Mouse (Mus musculus): ENCODE results near the gene Nde1.
"Not testable (repeated sequence)": the region's sequence is repeated elsewhere in the genome, so short reads cannot be mapped to it uniquely, and the experiment has no call there.

Gene Nde1

DNA sequence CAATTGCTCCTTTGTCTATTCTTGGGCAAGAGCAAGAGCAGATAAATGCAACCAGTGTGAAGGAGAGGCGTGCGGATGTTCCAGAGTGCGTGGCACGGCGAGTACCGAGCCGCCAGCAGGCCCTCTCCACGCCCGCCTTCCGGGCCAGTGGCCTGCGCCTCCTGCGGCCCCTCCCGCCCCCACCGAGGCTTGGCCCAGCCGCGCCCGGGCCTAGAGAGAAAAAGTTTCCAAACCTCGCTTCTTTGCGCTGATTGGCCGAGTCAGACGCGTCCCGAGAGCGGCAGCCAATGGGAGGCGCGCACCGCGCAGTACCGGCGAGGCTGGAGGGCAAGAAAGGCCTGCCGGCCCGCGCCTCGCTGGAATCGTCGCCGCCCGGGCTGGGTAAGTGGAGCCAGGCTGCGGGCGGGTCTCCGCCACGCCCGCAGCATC is at the start of gene Nde1, which contains the start of gene Marf1:
Gene Nde1, plus strand, starts transcription at position 288 of the 429 bp plus-strand sequence.
Gene Marf1, minus strand, starts transcription at position 364 of the 429 bp plus-strand sequence.
- peak; percentile 72 for ATAC-seq (ENCODE audit: low TSS enrichment)

DNA sequence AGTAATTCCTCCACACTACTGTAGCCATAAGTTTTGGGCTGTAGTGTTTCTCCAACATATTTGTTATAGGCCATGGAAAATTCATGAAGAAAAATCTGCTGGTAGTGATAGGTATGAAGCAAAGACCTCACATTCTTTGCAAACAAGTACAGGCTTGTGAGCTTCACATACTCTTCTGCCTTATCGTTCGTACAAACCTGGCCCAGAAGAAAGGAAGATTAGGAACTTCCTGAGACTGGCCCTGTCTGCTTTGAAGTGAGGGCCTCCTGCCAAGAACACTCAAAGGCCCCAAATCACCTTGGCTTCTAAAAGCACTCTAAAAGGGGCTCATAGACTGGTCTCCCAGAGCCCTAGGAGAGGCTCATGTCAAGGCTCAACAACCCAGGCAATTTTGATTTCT is 45.8 kb upstream of the Nde1 start:
- no peak for ATAC-seq (ENCODE audit: low TSS enrichment)

DNA sequence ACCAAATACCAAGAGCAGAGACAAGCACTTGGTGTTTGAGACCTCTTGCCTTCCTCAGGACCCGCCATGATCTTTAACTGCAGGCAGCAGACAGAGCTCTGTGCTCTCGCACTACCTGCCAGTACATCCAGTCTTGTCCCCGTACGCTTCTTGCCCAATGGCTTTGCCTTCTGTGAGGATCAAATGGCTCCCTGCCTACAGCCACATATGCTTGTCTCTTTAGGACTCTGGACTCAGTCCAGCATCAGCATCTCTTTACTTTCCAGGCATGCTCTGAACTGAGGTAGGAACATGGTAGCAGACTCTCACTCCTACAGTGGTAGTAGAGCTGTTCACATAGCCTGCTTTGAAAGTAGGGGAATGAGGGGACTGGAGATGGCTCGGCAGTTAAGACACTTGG is 42.1 kb upstream of the Nde1 start:
- no peak for ATAC-seq (ENCODE audit: low TSS enrichment)

DNA sequence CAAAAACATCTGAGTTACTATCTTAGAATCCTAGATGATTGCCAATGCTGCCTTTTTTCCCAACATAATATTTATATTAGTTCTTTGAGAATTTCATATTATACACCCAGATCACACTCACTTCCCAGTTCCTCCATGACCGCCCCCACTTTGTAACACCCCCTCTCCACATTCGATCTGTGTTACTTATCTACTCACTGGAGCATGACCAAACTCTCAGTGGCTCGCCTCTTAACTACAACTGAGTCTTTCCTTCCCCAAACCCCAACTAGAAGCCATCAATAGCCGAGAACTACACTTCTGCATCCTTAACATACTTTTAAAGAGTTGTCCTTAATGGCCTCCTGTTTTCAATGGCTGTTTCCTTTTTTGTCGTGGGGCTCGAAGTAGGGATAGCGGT is 41.5 kb upstream of the Nde1 start:
- ATAC-seq (ENCODE audit: low TSS enrichment) = no peak

DNA sequence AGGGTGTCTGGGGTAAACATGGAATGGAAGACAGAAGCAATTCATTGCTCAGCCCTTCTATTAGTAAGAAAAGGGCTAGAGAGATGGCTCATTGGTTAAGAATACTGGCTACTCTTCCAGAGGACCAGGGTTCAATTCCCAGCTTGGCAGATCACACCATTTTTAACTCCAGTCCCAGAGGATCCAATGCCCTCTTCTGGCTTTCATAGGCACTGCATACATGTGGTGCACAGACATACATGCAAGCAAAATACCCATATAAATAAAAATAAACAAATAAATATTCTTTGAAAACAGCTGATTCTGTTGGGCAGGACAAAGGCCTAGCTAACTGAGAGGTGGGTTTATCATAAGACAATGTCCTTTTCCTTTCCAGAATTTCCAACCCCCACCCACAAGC is 40.5 kb upstream of the Nde1 start:
- no peak for ATAC-seq (ENCODE audit: low TSS enrichment)

GRCm38 (mm10) chr16:14123901-14124300 is 39.2 kb upstream of the Nde1 start:
- ATAC-seq (ENCODE audit: low TSS enrichment) = no peak

DNA sequence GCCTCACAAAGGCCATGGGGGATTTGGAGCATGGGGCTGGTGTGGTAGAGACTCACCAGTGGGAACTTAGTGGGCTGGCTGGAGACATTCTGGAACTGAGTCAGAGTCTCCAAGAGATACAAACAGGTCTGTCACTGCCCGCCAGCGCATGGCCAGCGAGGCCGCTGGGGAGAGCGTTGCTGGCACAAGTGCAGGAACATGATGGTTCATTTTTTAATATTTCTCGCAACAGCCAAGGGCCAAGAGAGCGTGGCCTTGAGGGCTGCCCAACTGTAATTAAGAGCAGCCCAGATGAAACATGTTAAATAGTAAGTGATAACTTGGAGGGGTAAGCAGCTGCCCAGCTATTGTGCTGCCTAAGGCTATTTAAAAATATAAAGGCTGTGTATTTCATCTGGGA is 38.4 kb upstream of the Nde1 start:
- ATAC-seq (ENCODE audit: low TSS enrichment) = no peak

DNA sequence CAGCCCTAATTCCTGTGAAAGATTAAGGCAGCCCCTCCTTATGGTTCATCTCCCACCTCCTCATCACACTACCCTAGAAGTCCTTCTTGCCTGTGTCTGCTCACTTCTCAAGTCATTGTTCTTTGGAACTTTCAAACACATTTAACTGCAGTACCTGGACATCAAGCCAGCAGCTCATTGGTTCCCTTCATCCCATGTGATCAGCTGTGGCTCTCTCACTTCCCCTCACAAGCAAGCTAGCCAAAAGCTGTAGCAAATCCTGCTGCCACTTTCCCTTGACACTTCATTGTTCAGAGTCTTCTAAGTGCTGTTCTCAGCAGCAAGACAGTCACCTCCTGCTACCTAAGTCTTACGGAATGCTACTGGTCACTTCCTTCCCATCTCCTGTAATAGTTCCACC is 37.8 kb upstream of the Nde1 start:
- no peak for ATAC-seq (ENCODE audit: low TSS enrichment)

DNA sequence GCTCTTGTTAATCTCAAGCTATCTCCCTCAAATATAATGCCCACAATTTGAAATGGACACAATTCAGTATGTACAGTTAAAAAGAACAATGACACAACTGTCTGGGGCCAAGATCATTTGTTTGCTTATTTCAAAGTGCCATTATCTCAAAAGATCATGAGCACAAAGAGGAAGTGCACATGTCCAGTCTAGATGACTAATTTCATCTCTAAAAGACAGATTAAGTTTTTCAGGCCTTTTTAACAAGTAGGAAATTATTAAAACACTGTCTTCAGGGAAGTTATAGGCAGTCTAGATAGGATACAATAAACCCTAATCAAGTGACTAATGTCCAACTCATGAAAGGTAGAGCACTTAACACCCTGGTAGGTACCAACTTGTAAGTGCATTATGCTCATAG is 34.1 kb upstream of the Nde1 start:
- ATAC-seq (ENCODE audit: low TSS enrichment) = no peak

DNA sequence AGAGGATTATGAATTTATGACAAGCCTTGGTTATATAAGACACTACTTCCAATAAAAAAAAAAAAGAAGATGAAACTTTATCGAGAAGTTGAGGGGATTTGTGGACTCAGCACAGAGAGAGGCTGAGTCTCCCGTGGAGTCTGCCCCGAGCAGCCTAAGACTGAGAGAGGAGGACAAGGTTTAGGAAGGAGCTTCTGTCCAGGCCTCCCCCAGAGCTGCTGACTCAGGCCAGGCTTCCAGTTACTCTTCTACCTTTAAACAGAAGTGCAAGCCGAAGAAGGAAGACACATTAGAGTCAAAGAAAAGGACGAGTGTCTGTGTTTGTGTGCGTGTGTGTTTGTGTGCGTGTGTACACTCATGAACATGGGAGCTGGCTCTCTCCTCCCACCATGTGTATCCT is 32.3 kb upstream of the Nde1 start:
- no peak for ATAC-seq (ENCODE audit: low TSS enrichment)

- no peak for ATAC-seq (ENCODE audit: low TSS enrichment)
Observed at GRCm38 (mm10) chr16:14131376-14131775, 31.7 kb upstream of the Nde1 start.

DNA sequence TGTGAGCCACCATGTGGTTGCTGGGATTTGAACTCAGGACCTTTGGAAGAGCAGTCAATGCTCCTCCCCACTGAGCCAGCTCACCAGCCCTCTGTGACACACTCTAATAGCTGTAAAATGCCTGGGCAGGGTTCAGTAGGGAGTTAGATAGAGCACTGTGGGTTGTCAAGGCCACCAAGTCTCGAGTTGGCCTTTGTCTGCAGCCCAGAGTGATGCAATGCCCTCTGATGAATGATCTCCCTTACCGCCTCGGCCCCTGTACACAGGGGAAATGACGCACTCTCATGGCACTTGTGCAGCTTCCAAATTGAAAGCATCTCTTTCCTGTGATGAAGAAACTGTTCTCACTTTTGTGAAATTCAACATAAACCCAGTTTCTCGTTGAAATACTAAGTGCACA is 31.2 kb upstream of the Nde1 start:
- no peak for ATAC-seq (ENCODE audit: low TSS enrichment)

DNA sequence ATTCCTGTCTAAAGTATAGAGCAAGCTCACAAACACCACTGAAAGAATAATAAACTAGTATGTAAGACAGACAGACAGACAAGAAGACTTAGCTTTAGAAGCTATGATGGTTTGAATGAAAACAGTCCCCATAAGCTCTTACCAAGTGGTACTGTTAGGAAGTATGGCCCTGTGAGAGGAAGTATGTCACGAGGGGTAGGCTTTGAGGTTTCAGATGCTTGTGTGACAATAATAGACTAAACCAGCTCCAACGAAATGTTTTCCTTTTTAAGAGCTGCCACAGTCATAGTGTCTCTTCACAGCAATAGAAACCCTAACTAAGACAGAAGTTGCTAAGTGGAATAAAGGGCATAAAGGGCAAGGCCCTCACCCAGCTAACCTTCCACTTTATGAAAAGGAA is 28.1 kb upstream of the Nde1 start:
- no peak for ATAC-seq (ENCODE audit: low TSS enrichment)

- no peak for ATAC-seq (ENCODE audit: low TSS enrichment)
Observed at GRCm38 (mm10) chr16:14137976-14138561, 25.0 kb upstream of the Nde1 start.

DNA sequence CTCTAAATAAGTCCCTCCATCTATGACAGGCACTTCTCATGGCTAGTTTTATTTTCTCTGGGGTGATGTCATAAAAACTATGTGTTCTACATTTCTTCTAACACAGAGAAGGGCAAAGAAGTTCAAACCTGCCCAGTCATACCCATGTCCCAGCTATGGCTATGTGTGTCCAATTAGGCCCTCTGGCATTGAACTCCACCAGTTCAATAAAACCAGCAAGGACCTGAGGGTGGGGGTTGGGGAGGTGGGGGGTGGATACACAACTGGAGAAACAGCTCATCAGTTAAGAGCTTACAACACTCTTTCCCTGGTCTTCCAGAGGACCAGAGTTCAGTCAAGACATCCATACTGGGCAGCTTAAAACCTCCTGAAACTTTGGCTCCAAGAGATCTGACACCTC is 24.0 kb upstream of the Nde1 start:
- ATAC-seq (ENCODE audit: low TSS enrichment) = no peak

DNA sequence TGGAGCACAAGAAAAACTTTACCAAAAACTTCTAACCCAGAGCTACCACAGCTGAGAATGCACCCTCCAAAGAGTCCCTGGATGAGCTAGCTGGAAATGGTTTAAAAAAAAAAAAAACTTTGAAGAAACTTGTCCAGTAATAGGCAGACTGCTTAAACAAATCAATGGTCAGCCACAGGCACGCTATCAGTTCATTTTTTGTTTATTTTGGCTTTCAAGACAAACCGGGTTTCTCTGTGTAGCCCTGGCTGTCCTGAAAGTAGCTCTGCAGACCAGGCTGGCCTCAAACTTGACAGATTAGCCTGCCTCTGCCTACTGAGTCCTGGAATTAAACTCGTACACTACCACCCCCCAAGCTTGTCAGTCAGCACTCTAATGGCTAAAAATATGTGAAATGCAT is 19.8 kb upstream of the Nde1 start:
- no peak for ATAC-seq (ENCODE audit: low TSS enrichment)

DNA sequence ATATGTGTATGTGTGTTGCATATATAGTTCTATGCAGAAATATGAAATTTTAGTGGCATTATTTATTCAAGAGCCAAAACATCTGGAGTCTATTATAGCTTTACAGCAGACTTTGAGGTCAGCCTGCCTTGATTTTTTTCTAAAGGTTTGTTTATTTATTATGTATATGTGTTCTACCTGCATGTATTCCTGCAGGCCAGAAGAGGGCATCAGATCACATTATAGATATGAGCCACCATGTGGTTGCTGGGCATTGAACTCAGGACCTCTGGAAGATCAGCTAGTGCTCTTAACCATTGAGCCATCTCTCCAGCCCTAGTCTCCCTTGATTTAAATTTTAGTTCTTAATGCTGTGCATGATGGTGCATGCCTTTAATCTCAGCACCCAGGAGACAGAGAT is 15.4 kb upstream of the Nde1 start:
- ATAC-seq (ENCODE audit: low TSS enrichment) = no peak

GRCm38 (mm10) chr16:14151718-14152117 is 11.4 kb upstream of the Nde1 start:
- ATAC-seq (ENCODE audit: low TSS enrichment) = no peak

- not testable (repeated sequence) for ATAC-seq (ENCODE audit: low TSS enrichment)
Observed at GRCm38 (mm10) chr16:14155638-14156037, 7.4 kb upstream of the Nde1 start.

DNA sequence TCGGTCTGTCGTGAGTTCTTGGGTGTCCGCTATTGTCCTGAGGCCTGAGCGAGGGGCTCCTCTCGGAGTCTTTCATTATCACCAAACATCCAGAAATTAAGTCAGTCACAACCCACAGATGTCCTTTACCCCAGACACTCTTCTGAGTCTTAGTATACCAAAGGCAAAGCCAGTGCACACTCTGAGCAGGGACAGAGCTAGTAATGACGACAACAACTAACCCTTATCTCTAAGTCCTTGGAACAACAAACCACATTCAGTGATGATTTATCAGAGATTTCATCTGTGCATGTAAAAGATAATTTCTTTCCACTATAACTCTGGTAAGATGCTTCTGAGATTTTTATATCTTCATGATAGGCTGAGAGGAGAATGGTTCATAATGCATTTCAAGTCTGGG is 6.8 kb upstream of the Nde1 start:
- ATAC-seq (ENCODE audit: low TSS enrichment) = no peak

GRCm38 (mm10) chr16:14158536-14158935 is 4.5 kb upstream of the Nde1 start:
- no peak for ATAC-seq (ENCODE audit: low TSS enrichment)

GRCm38 (mm10) chr16:14158936-14159745 is 3.9 kb upstream of the Nde1 start:
- peak; percentile 94 for ATAC-seq (ENCODE audit: low TSS enrichment)

GRCm38 (mm10) chr16:14159746-14160131 is 3.3 kb upstream of the Nde1 start:
- peak; percentile 36 for ATAC-seq (ENCODE audit: low TSS enrichment)

- ATAC-seq (ENCODE audit: low TSS enrichment) = no peak
Observed at GRCm38 (mm10) chr16:14160941-14161340, 2.1 kb upstream of the Nde1 start.
